Mouse (Mus musculus): Measurements from ENCODE around the gene Gria3.

DNA sequence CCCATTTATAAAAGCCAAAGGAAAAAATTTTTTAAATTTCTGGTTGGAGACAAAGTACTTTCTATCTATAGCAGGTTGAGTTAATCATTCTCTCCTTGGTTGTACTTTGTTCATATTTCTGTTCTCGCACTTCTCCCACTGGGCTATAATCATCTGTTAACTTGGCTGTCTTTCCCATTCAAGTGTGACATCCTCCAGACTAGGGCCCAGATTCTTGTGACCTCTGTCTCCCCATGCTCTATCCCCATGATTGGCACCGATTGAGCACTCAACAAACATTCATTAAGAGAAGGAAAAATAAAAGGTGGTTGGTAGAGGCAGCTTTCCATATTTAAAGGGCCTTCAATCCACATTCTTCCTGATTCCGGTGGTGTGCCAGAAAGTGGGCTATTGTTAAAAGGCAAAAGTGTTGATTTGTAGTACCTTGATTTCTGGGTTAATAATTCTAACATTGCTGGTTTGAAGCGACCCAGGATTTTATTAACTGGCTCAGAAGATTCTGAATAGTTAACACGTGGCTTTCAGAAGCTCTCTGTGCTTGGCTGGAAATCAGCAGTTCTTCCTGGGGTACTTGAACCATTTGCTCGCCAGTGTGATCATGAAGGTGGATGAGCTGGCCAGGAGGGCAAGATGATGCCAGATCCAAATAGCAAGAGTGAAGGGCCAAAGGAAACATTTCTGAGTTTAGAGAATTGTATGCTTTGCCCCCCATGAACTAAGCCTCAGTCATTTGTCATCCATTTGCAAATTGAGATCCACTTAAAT, 161.8 kb downstream of the Gria3 start:
- TF ChIP-seq CTCF (conservative IDR thresholded peaks at IDR 0.05; ENCODE audit: low read length), result no peak
- no peak for TF ChIP-seq NANOG (IDR thresholded peaks at IDR 0.05; ENCODE audit: borderline replicate concordance, low read length)
